Mouse (Mus musculus) heart, adult 2 months (tissue): ENCODE results near the gene Ntng2.

Source experiments
- CTCF ChIP-seq: fragments of 200-600 bp; IDR thresholded peaks from 2 replicates; pipeline ENCODE4 v1.8.1; 2022; ENCODE audit warnings: antibody characterized with exemption, mild to moderate bottlenecking, moderate library complexity
- EP300 ChIP-seq: fragments of 200-500 bp; IDR thresholded peaks from 2 replicates; pipeline ENCODE4 v1.6.1; 2011; ENCODE audit warnings: low read depth, low read length, control low read depth; ENCODE audit not compliant: insufficient read depth
- POLR2A ChIP-seq: fragments of 200-500 bp; IDR thresholded peaks from 2 replicates; pipeline ENCODE4 v1.6.1; 2011; ENCODE audit warnings: mild to moderate bottlenecking, low read depth, low read length, control low read depth; ENCODE audit not compliant: insufficient read depth

GRCm38 (mm10) chr2:29206156-29206555 lies 46.6 kb downstream of the Ntng2 start:
- no peak for TF ChIP-seq CTCF
- TF ChIP-seq POLR2A = no peak
- TF ChIP-seq EP300 = no peak
